Mouse (Mus musculus): ENCODE measurements around the gene Rap1a. TPM values are rescaled to one million over a fixed set of nuclear protein-coding genes. Genes with fewer than 3 reads are reported as not detected.
"Not testable (repeated sequence)": the region's sequence is repeated elsewhere in the genome, so short reads cannot be mapped to it uniquely, and the experiment has no call there.

The Rap1a gene
- total RNA-seq, 2 experiments from 2014 or later = 103 to 116 TPM

DNA sequence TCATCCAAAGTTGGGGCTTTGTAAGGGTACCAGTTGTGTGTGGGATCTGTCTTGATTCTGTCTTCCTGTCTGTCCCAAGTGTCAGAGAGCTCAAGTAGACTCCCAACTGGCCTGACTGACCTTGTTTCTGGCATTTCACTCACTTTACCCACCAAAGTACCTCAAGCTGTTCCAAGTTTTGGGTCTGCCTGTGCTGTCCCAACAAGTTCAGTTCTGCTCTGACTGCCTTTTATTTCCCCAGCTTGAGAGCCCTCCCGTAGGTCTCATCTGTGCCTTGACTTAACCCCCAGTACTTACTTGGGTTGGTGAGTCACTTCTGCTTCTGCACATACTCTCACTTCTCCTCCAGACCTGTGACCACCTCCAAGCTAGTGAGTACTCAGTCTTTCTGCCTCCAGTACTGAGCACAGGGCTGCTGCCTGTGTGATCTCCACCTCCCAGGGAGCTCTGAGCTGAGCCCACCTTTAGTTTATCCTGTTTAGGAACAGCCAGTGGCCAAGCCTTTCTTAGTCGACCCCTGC lies 79.4 kb downstream of the Rap1a start:
- intact Hi-C loops (cut with DNase I) = loop anchor here (5.0 kb wide), 1 partner anchor 236 kb away; the partner anchor contains the start of gene Wdr77
- no peak for DNase-seq

DNA sequence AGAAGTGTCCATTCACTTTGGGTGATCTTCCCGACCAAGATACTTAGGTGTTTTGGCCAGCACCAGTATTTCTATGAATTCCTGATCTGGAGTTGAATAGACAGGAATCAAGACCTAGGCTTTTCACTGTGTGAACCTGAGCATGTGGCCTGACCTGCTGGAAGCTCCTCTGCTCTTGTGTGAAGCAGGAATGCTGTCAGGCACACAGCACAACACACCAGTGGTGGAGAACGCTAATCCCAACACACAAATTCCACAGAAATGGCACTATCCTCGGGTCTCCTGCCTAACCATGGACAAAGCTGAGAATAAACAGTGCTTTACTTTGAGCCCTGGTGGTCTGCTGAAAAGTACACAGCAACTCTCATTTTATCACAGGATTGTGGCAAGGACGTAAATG lies 80.6 kb downstream of the Rap1a start:
- intact Hi-C loops (cut with DNase I) = loop anchor here (5.0 kb wide), 1 partner anchor 237 kb away; the partner anchor contains the start of gene Wdr77
- DNase-seq = no peak

DNA sequence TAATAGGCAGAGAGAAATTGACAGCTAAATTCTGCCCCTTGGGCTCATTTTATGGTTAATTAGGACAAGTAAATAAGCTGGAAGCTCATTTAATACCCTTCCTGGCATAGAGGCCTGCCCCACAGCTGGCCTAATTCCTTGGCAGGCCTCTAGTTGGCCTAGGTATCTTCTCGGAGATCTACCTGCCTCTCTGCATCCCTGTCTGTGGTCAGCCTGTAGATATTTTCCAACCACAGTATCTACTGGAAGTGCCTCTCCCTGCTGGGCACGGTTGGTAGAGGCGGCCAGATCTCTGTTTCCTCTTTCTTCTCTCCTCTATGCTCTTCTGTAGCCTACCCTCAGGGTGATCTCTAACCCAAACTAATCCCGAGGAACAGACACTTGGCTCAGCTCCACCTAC lies 81.2 kb downstream of the Rap1a start:
- DNase-seq = no peak
- intact Hi-C loops (cut with DNase I) = loop anchor here (5.0 kb wide), 1 partner anchor 237 kb away; the partner anchor contains the start of gene Wdr77

DNA sequence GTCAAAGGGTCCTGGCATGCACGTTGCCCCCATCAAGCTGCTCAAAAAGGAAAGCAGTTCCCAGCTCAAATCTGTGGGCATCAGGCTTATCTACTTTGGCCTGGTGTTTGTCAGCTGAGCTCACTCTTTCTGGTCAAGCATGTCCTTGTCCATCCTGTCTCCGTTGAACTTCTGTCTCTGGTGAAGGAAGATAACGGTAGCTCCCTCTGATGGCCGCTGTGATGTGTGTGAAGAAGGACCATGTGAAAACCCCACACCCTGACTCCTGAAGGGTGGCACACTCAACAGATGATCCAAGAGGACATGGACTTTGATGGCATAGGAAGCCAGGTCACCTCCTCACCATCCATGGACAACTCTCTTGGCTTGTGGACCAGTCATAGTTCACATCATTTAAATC lies 82.4 kb downstream of the Rap1a start:
- intact Hi-C loops (cut with DNase I) = no loop called here
- no peak for DNase-seq

DNA sequence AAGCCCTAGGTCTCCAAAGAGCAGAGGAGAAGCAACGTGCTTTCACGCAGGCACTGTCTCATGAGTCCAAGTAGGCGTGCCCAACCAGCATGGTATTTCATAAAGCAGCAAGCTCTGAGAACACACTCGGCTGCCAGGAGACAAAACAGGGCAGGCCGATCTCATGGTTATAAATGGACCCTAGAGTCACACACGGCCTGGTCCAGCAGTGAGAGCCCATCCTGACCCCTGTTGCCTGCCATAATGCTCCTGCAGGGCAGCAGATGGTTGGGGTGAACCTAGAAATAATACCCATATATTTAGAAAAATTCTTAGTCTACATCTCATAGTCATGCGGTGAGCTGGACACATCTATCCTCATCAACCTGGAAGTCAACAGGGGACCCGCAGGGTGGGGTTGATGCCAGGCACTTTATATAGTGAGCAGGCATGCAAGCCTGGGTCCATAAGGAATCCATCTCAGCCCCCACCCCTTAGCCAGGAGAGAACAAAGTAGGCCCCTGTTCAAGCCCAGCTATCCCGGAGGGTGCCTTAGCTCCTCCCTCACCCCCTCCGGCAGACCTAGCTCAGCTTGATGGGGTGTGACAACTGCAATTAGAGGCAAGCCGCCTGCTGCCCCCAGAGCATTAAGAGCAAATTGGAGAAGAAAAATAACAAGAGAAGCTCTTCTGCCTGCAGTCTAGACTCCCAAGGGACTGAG lies 83.1 kb downstream of the Rap1a start:
- peak in 1 of 2 experiments; percentile 25 for DNase-seq

DNA sequence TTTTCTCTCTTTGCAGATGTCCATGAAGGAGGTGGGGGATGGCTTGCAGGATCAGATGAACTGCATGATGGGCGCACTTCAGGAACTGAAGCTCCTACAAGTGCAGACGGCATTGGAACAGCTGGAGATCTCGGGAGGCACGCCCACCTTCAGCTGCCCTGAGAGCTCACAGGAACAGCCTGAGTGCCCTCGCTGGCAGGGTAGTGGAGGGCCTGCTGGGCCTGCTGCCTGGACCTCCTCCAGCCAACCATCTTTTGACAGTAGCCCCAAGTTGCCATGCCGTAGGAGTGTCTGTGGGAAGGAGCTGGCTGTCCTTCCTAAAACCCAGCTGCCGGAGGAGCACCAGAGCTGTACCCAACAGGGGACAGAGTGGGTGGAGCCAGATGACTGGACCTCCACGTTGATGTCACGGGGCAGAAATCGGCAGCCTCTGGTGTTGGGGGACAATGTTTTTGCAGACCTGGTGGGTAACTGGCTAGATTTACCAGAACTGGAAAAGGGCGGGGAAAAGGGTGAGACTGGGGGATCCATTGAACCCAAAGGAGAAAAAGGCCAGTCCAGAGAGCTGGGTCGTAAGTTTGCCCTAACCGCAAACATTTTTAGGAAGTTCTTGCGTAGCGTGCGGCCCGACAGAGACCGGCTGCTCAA lies 84.7 kb downstream of the Rap1a start:
- intact Hi-C loops (cut with DNase I) = no loop called here
- DNase-seq = no peak

More for the DNA sequence above, 83.1 kb downstream of the Rap1a start:
- intact Hi-C loops (cut with DNase I) = no loop called here

DNA sequence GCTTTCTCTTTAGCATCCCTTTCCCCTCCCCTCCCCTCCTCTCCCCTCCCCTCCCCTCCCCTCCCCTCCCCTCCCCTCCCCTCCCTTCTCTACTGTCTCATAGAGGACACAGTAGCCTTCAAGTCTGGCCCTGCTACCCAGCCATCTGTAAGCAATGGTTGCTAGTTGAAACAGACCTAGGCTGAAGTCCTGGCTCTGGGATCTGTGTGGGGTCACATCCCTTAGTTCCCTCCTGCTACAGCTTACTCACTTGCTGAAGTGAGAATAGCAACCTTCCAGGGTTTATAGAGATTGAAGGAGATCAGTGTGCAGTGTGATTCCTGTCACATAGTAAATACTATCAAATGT lies 86.3 kb downstream of the Rap1a start:
- intact Hi-C loops (cut with DNase I) = no loop called here
- no peak for DNase-seq

DNA sequence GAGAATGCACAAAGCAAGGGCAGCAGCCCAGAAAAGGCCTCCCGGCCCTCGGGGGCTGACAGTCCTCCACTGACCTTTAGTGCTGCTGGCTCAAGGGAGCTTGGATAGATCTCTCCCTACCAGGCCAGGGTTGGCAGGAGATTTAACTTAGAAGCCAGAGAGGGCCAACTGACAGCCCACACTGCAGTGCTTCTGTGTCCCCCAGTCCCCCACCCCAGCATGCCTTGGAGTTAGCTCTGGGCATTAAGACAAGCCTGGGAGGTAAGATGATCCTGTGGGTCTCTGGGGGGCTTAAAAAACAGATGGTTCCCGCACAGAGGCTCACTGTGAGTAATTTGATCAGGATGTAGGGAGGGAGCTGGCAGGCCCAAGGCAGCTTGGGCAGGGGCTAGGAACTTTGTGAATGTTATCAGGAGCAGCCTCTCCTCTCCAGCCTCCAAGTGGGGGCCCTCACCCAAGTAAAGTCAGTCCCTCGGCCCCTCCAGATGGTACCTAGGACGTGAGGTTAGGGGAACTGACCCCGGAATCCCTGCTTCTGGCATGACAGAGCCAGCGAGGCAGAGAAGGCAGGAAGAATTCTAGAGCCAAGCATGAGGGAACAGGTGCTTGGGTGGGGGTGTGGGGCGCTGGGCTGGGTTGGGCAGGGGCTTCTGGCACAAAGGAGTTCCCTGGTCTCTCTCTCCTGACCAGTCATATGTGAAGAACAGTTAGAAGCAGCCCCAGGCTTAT lies 86.9 kb downstream of the Rap1a start:
- intact Hi-C loops (cut with DNase I) = no loop called here
- peak; percentile 38 to 53 for DNase-seq

DNA sequence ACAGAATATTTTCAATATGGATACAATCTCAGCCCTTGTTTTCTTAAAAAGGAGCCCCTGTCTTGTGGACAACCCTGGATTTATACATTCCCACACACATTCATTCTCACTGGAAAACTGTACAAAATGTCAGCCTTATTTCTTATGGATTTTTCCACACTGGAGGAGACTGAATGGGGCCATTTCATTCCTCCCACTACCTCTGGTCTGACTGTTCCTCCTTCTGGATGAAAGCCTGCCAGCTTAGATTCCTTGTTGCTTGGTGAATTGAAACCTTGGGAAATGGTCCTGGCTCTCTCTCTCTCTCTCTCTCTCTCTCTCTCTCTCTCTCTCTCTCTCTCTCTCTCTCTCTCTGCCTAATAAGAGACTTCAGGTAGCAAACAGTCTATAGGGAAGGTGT lies 88.3 kb downstream of the Rap1a start:
- intact Hi-C loops (cut with DNase I) = no loop called here
- DNase-seq = no peak

DNA sequence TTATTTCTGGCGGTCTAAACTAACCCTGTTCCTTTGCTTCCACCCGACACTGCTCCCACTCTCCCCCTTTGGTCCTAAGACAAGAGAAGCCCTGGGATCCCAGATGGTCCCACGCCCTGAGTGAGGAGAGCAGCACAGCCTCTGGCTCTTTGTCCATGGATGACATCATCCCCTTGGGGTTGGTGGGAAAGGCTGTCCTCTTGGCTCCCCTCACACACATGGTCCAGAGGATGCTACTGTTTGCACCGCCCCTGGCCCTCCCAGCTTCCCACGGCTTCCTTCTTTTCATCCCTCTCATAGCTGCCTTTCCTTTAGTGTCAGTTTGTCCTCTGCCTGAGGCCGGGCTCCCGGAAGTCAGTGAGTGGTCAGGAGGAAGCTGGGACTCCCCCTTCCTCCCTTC lies 89.4 kb downstream of the Rap1a start:
- intact Hi-C loops (cut with DNase I) = no loop called here
- peak; percentile 74 to 80 for DNase-seq

DNA sequence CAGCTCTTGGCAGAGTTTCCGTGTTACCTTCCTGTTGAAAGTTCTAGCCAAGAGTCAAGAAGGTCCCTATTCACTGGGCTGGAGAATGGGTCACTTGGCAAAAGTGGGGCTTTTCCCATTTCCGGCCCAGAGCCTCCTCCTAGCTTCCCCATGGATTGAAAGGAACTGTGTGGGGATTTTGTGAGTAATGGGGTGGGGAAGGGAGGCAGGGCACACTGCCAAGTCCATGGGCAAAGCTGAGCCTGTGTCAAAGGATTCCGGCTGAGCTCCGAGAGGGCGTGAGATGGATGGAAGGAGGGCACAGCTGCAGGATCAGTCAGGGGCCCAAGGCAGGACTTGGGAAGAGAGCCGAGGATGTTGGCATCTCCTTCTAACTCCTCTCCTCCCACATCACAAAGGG lies 90.9 kb downstream of the Rap1a start:
- peak in 1 of 2 experiments; percentile 24 for DNase-seq
- intact Hi-C loops (cut with DNase I) = no loop called here

DNA sequence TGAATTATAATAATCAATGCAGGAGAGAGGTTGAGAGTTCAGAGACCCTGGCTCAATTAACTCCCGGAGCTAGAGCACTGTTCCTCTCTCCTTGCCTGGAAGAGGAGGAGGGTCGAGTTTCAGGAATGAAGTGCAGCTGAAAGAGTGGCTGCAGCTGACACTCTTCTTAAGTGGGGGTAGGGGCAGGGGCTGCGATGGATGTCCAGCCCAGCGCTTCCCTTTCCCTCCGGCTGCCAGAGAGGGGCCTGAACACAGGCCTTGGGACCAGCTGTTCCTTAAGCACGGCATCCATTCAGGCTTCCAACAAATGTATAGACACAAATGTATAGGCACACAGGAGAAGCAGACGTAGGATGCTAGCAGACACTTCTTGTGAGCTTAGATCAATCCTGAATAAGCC lies 93.5 kb downstream of the Rap1a start:
- DNase-seq = no peak
- intact Hi-C loops (cut with DNase I) = no loop called here

DNA sequence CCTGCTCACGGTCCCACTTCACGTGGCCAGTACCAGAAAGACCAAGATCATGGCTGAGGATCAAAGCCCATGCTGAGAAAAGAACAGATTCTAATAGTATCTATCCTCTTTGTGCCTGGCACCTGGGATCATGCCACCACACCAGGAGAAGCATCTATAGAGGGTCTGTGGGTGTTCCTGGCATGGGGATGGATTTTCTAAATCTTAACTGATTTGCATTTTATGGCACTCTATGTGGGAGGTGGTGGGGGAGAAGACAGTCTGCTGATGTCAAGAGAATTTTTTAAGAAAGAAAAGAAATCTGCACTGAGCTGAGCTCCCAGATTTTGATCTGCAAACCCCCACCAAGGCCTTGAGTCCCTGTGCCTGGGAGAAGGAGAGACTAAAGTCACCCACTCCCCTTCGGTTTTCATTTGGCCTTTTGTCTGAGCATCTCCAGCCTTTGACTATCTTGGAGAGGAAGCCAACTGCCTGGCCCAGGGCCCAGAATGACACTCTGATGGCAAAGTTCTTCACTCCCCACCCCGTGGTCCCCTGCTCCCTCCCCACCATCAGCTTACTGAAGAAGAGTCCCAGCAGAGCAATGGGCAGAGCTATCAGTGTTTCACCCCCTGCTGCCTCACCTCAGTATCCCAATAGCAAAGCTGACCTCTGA lies 94.6 kb downstream of the Rap1a start:
- intact Hi-C loops (cut with DNase I) = no loop called here
- peak in 1 of 2 experiments; percentile 49 for DNase-seq

DNA sequence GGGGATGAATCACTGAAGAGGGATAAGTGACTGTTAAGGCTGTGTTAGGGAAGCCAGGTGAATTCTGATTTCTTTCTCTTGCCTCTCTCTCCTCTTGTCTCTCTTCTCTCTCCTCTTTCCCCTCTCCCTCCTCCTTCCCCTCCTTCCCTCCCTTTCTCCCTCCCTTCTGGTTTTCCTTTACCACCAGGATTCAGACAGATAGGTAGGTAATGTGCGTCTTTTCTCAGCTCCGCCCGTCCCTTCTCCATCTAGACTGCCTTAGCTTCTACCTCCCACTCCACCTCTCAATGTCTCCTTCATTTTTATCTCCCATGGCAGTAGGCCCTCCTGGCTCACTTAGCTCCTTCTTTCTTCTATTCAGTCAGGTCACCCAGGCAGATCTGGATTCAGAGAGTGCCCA lies 95.6 kb downstream of the Rap1a start:
- DNase-seq = no peak
- intact Hi-C loops (cut with DNase I) = no loop called here

DNA sequence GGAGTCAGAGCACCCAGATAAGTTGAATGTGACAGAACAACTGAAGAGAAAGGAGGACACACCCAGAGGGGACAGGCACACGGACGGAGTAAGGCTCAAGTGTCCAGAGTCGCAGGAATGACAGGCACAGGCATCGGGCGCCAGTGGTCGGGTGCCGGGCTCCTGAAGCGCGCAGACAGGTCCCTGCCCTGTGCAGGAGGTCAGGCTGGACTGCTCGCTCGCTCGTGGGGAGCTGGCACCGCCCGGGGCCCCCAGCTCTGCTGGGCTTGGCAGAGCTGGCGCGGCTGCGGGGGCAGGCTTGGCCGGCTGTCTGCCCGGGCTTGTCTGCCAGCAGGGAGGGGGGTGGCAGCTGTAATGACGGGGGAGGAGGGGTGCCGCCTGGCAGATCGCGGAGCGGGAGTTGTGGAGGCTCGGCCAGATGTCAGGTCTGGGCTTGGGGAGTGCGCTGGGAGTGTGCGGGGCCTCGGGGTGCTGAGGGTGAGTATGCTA lies 96.0 kb downstream of the Rap1a start:
- intact Hi-C loops (cut with DNase I) = no loop called here
- DNase-seq = peak; percentile 77 to 81

DNA sequence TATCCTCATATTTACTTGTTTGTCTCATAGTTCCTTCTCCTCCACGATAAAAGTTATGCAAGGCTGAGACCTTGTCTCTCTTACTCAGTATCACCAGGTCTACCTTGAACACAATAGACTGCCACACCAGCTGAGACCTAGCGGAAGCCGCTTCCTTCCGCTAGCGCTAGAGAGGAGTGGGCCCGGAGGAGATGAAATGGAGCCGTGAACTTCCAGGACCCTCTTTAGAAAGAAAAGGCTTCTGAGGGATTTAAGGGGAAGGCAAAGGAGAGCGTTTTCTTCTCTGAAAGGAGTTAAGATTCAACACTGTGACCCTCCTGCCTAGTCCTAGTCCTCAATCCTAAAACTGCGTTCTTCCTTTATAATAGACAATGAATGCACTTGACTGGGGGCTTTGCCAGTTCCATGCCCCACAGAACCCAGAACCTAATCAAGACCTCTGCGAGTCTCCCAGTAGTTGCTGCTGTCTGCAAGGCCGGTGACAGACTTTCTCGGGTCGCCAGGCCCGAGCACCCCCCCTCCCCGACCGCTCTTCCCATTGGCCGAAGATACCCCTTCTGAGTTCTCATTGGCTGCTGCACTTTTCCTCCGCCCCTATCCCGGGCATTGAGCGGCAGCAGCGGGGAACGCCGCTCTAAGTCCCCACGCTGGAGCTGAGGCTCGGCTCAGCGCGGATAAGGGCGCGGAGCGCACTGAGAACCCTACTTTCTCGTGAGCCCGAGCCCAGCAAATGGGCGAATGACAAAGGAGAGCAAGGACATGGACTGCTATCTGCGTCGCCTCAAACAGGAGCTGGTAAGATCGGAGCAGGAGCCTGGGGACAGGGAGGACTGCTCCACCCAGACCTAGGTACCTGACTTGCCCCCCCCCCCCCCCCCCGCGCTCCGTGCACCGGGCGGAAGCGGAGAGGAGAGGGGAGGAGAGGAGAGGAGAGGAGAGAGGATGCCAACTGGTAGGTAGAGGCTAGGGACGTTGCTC lies 96.8 kb downstream of the Rap1a start, which contains the start of gene Inka2:
TSS of gene Inka2 (plus strand) at position 569 of the 978 bp plus-strand sequence.
- peak; percentile 84 to 86 for DNase-seq
- intact Hi-C loops (cut with DNase I) = no loop called here

DNA sequence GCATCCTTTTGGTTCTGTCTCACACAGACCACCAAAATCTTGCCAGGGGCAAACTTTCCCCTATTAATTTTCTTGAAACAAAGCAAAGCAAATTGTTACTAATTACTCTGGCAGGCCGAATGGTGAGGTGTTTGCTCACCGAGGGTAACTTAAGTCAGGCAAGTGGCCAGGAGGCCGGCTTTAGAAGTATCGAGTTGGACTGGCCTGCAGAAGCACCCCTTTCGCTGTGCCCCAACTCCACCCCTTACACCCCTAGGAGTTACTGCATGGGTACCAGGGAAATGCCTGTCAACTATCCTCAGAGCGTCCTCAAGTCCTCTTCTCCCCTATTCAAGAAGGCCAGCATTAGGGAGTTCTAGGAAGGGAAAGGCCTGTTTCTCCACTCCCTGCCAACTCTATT lies 97.6 kb downstream of the Rap1a start:
- DNase-seq = no peak
- intact Hi-C loops (cut with DNase I) = no loop called here

DNA sequence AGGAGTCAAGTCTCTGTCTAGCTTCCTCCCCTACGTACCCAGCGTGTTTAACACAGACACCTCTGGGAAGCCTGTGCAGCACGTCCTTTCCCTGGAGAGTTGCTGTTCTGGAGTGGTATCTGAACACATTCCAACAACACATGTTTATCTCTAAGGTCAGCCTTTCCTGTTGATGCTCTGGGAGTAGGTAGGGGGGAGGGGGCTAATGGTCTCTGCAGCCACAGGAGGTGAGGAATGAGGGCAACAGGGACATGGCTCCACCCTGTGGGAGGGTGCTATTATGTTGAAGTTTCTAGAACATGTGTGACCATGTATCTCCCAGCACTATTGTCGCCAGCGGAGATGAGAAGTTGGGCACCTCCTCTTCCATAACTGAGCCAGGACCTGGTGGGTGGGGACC lies 99.7 kb downstream of the Rap1a start:
- DNase-seq = peak in 1 of 2 experiments; percentile 57
- intact Hi-C loops (cut with DNase I) = no loop called here

DNA sequence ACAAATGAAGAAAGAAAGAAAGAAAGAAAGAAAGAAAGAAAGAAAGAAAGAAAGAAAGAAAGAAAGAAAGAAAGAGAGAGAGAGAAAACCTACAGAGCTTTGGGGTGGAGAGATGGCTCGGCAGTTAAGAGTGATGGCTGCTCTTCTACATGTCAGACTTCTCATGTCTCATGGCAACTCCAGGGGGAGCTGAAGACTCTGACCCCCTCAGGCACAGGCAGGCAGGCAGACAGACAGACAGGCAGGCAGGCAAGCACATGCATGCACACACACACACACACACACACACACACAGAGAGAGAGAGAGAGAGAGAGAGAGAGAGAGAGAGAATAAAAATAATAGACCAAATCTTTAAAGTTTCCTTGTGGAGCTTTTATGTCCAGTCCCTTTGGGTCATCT lies 100.3 kb downstream of the Rap1a start:
- intact Hi-C loops (cut with DNase I); DNase-seq: not testable (repeated sequence)

Measured in heart, postnatal 14 days (tissue).